Mouse (Mus musculus): ENCODE results near the gene Tsr3. TPM values are rescaled to one million over a fixed set of nuclear protein-coding genes. Genes with fewer than 3 reads are reported as not detected.
"Not testable (repeated sequence)": the region's sequence is repeated elsewhere in the genome, so short reads cannot be mapped to it uniquely, and the experiment has no call there.

Gene Tsr3
- polyA plus RNA-seq, 1 experiment from 2014 or later = 51.1 TPM

- H3K4me2 ChIP-seq = 0 out of 2 replicates have a peak overlapping the region, but pooled peaks have one; percentile 82
Measured at GRCm38 (mm10) chr17:25220746-25221145, 19.2 kb upstream of the Tsr3 start.

DNA sequence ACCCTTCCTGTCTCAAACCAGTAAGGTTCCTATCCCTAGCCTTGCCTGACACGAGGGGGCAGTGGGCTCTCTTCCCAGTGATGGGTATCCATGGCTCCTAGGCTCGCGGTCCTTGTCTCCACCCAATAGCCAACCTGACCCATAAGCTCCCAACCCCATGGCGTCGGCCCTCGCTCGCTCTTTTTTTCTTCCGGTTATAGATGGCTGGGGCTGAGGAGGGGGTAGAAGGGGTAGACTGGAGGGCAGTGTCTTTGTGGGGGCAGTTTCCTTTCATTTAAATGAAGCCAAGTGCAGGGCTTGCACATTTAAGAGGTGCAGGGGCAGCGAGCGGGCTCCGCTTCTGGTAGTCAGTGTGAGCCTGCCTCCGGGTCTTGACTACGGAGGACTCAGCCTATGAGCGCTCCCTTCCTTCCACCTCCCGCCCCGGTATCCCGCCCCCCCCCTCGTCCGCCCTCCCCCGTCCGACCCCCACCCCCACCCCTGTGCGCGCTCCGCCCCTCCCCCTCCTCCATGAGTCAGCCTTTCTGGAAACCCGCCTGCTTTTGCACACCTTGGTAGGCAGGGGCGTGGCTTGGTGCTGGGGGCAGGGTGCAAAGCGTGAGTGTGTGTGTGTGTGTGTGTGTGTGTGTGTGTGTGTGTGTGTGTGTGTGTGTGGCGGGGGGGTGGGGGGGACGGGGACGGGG lies 18.0 kb upstream of the Tsr3 start:
- peak; percentile 64 for DNase-seq (ENCODE audit: low spot score)
- peak overlapping the region; percentile 73 for H3K27ac ChIP-seq (ENCODE audit: low read depth, low read length)
- H3K4me3 ChIP-seq (ENCODE audit: low read depth, low read length) = peak overlapping the region; percentile 72
- no peaks in the 10 kb centered on the region for H3K27me3 ChIP-seq (replicated peaks; ENCODE audit: control insufficient read depth, insufficient read depth, low read length)
- peaks cover 4% of the 10 kb centered on the region; the same call in 1 of the 2 replicates for H3K36me3 ChIP-seq (ENCODE audit: control insufficient read depth, insufficient read depth, low read length)
- 1% methylated on average over 26 of the region's 30 CpGs for WGBS
- H3K9ac ChIP-seq (ENCODE audit: low read depth, low read length) = peak overlapping the region; percentile 76
- H3K9me3 ChIP-seq (ENCODE audit: control insufficient read depth, low read length) = no peaks in the 10 kb centered on the region
- H3K4me1 ChIP-seq (replicated peaks; ENCODE audit: control insufficient read depth, insufficient read depth, low read length) = peaks cover 49% of the 10 kb centered on the region
- H3K4me2 ChIP-seq = peak overlapping the region; percentile 82
- ATAC-seq (replicated peaks; ENCODE audit: low FRiP score) = peak; percentile 83

More at GRCm38 (mm10) chr17:25220746-25221145, 19.2 kb upstream of the Tsr3 start:
- Histone ChIP-seq H3K9me3 (ENCODE audit: control insufficient read depth, low read length) (no peaks in the 10 kb centered on the region), H3K27ac (ENCODE audit: low read depth, low read length) (no peak overlapping the region), H3K4me1 (replicated peaks; ENCODE audit: control insufficient read depth, insufficient read depth, low read length) (peaks cover 37% of the 10 kb centered on the region), H3K9ac (ENCODE audit: low read depth, low read length) (no peak overlapping the region), H3K27me3 (replicated peaks; ENCODE audit: control insufficient read depth, insufficient read depth, low read length) (no peaks in the 10 kb centered on the region), H3K4me3 (ENCODE audit: low read depth, low read length) (no peak overlapping the region), H3K36me3 (ENCODE audit: control insufficient read depth, insufficient read depth, low read length) (no peaks in the 10 kb centered on the region; the same call in 1 of the 2 replicates)
- DNase-seq (ENCODE audit: low spot score) = no peak
- 86% methylated on average over 1 of the region's 1 CpGs for WGBS
- no peak for ATAC-seq (replicated peaks; ENCODE audit: low FRiP score)

GRCm38 (mm10) chr17:25222504-25222940 lies 17.4 kb upstream of the Tsr3 start:
- H3K27me3 ChIP-seq (replicated peaks; ENCODE audit: control insufficient read depth, insufficient read depth, low read length); H3K9me3 ChIP-seq (ENCODE audit: control insufficient read depth, low read length); H3K36me3 ChIP-seq (ENCODE audit: control insufficient read depth, insufficient read depth, low read length): not testable (repeated sequence)
- H3K9ac ChIP-seq (ENCODE audit: low read depth, low read length) = peak overlapping the region; percentile 89
- ATAC-seq (replicated peaks; ENCODE audit: low FRiP score) = peak; percentile 78
- peak; percentile 57 for DNase-seq (ENCODE audit: low spot score)
- peak overlapping the region; percentile 98 for H3K27ac ChIP-seq (ENCODE audit: low read depth, low read length)
- peak overlapping the region; percentile 88 for H3K4me2 ChIP-seq
- WGBS = 8% methylated on average over 14 of the region's 28 CpGs
- H3K4me1 ChIP-seq (replicated peaks; ENCODE audit: control insufficient read depth, insufficient read depth, low read length) = peaks cover 55% of the 10 kb centered on the region
- peak overlapping the region; percentile 72 for H3K4me3 ChIP-seq (ENCODE audit: low read depth, low read length)

- 18% methylated on average over 6 of the region's 6 CpGs for WGBS
- no peak for DNase-seq (ENCODE audit: low spot score)
- no peaks in the 10 kb centered on the region for H3K27me3 ChIP-seq (replicated peaks; ENCODE audit: control insufficient read depth, insufficient read depth, low read length)
Measured at GRCm38 (mm10) chr17:25222951-25223601, 16.9 kb upstream of the Tsr3 start.

GRCm38 (mm10) chr17:25224586-25225222 lies 15.3 kb upstream of the Tsr3 start:
- ATAC-seq (replicated peaks; ENCODE audit: low FRiP score) = no peak
- WGBS = 64% methylated on average over 7 of the region's 7 CpGs
- H3K9me3 ChIP-seq (ENCODE audit: control insufficient read depth, low read length) = no peaks in the 10 kb centered on the region
- H3K36me3 ChIP-seq (ENCODE audit: control insufficient read depth, insufficient read depth, low read length) = peaks cover 10% of the 10 kb centered on the region; the same call in 1 of the 2 replicates
- peak overlapping the region; percentile 89 for H3K9ac ChIP-seq (ENCODE audit: low read depth, low read length)
- no peak for DNase-seq (ENCODE audit: low spot score)
- H3K4me1 ChIP-seq (replicated peaks; ENCODE audit: control insufficient read depth, insufficient read depth, low read length) = peaks cover 56% of the 10 kb centered on the region
- H3K4me2 ChIP-seq = peak overlapping the region; percentile 88
- H3K27ac ChIP-seq (ENCODE audit: low read depth, low read length) = peak overlapping the region; percentile 98
- no peaks in the 10 kb centered on the region for H3K27me3 ChIP-seq (replicated peaks; ENCODE audit: control insufficient read depth, insufficient read depth, low read length)
- H3K4me3 ChIP-seq (ENCODE audit: low read depth, low read length) = peak overlapping the region; percentile 72

More at GRCm38 (mm10) chr17:25222951-25223601, 16.9 kb upstream of the Tsr3 start:
- Histone ChIP-seq H3K9ac (ENCODE audit: low read depth, low read length) (peak overlapping the region; percentile 89), H3K9me3 (ENCODE audit: control insufficient read depth, low read length) (no peaks in the 10 kb centered on the region), H3K36me3 (ENCODE audit: control insufficient read depth, insufficient read depth, low read length) (peaks cover 8% of the 10 kb centered on the region; the same call in 1 of the 2 replicates), H3K4me1 (replicated peaks; ENCODE audit: control insufficient read depth, insufficient read depth, low read length) (peaks cover 56% of the 10 kb centered on the region), H3K4me3 (ENCODE audit: low read depth, low read length) (peak overlapping the region; percentile 72), H3K4me2 (peak overlapping the region; percentile 88), H3K27ac (ENCODE audit: low read depth, low read length) (peak overlapping the region; percentile 98)
- ATAC-seq (replicated peaks; ENCODE audit: low FRiP score) = peak; percentile 54

GRCm38 (mm10) chr17:25225659-25226058 lies 14.3 kb upstream of the Tsr3 start:
- 41% methylated on average over 4 of the region's 4 CpGs for WGBS
- H3K27ac ChIP-seq (ENCODE audit: low read depth, low read length) = peak overlapping the region; percentile 64
- H3K9ac ChIP-seq (ENCODE audit: low read depth, low read length) = peak overlapping the region; percentile 58
- peak overlapping the region; percentile 24 for H3K4me3 ChIP-seq (ENCODE audit: low read depth, low read length)
- H3K27me3 ChIP-seq (replicated peaks; ENCODE audit: control insufficient read depth, insufficient read depth, low read length) = no peaks in the 10 kb centered on the region
- no peaks in the 10 kb centered on the region for H3K9me3 ChIP-seq (ENCODE audit: control insufficient read depth, low read length)
- peak overlapping the region; percentile 88 for H3K4me2 ChIP-seq
- peak; percentile 49 for DNase-seq (ENCODE audit: low spot score)
- H3K4me1 ChIP-seq (replicated peaks; ENCODE audit: control insufficient read depth, insufficient read depth, low read length) = peaks cover 54% of the 10 kb centered on the region
- peak; percentile 68 for ATAC-seq (replicated peaks; ENCODE audit: low FRiP score)
- peaks cover 14% of the 10 kb centered on the region; the same call in 1 of the 2 replicates for H3K36me3 ChIP-seq (ENCODE audit: control insufficient read depth, insufficient read depth, low read length)

DNA sequence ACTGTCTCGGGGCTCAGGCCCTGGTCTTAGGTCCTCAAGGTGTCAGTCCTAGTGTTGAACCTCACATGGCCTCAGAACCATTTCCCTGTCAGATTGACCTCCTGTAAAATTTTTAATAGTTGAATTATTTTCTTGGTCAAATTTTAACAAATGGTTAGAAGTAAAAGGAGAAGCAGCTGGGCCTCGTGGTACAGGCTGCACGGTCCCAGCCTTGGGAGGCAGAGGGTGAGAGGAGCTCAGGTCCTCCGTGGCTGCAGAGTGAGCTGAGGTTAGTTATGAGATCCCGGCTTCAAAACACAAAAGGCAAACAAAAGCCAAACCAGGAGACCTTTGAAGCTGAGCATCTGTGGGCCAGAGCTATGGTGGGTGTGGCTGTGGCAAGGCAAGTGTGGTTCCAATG lies 12.0 kb upstream of the Tsr3 start:
- H3K4me1 ChIP-seq (replicated peaks; ENCODE audit: control insufficient read depth, insufficient read depth, low read length) = peaks cover 44% of the 10 kb centered on the region

GRCm38 (mm10) chr17:25230014-25230655 lies 9.8 kb upstream of the Tsr3 start:
- H3K27me3 ChIP-seq (replicated peaks; ENCODE audit: control insufficient read depth, insufficient read depth, low read length); H3K4me3 ChIP-seq (ENCODE audit: low read depth, low read length); DNase-seq (ENCODE audit: low spot score); H3K27ac ChIP-seq (ENCODE audit: low read depth, low read length); H3K9me3 ChIP-seq (ENCODE audit: control insufficient read depth, low read length); ATAC-seq (replicated peaks; ENCODE audit: low FRiP score); H3K4me2 ChIP-seq; H3K9ac ChIP-seq (ENCODE audit: low read depth, low read length): not testable (repeated sequence)
- 80% methylated on average over 15 of the region's 17 CpGs for WGBS
- Histone ChIP-seq H3K36me3 (ENCODE audit: control insufficient read depth, insufficient read depth, low read length) (peaks cover 30% of the 10 kb centered on the region), H3K4me1 (replicated peaks; ENCODE audit: control insufficient read depth, insufficient read depth, low read length) (peaks cover 24% of the 10 kb centered on the region)

More for the DNA sequence above, 12.0 kb upstream of the Tsr3 start:
- Histone ChIP-seq H3K9ac (ENCODE audit: low read depth, low read length) (no peak overlapping the region), H3K4me2 (no peak overlapping the region), H3K9me3 (ENCODE audit: control insufficient read depth, low read length) (no peaks in the 10 kb centered on the region), H3K27ac (ENCODE audit: low read depth, low read length) (no peak overlapping the region), H3K27me3 (replicated peaks; ENCODE audit: control insufficient read depth, insufficient read depth, low read length) (no peaks in the 10 kb centered on the region), H3K4me3 (ENCODE audit: low read depth, low read length) (no peak overlapping the region), H3K36me3 (ENCODE audit: control insufficient read depth, insufficient read depth, low read length) (peaks cover 22% of the 10 kb centered on the region; the same call in 1 of the 2 replicates)
- DNase-seq (ENCODE audit: low spot score) = no peak
- WGBS = 80% methylated on average over 5 of the region's 5 CpGs
- ATAC-seq (replicated peaks; ENCODE audit: low FRiP score) = no peak

Data from liver, embryonic 11.5 days (tissue).